Mouse (Mus musculus): ENCODE data around the gene Rab13. TPM values are rescaled to one million over a fixed set of nuclear protein-coding genes. Genes with fewer than 3 reads are reported as not detected.

Rab13 gene
- polyA plus RNA-seq, 1 experiment from 2014 or later: 13.3 TPM

DNA sequence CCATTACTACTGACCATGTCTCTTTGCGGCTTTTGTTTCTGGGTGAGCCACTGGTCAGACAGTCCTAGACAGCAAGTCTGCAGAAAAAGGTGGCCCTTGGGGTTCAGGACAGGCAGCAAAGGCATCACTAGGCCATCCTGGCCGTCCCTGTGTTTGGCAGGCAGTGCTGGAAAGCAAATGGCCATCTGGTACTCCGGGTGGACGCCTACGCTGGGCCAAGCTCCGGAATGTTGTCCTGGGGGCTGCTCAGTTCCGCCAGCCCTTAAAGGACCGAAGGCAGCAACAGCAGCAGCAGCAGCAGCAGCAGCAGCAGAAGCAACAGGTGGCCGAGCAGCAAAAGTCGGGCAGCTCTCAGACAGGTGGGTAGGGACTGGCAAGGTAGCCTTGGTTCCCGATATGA is 61.8 kb downstream of the Rab13 start:
- Histone ChIP-seq H3K4me3 (replicated peaks; ENCODE audit: low read length) (no peak overlapping the region), H3K9ac (no peak overlapping the region), H3K27ac (no peak overlapping the region), H3K36me3 (replicated peaks; ENCODE audit: control insufficient read depth, insufficient read depth) (peaks cover 77% of the 10 kb centered on the region), H3K4me1 (replicated peaks; ENCODE audit: control insufficient read depth, insufficient read depth, low read length) (no peaks in the 10 kb centered on the region), H3K4me2 (replicated peaks) (no peak overlapping the region), H3K27me3 (ENCODE audit: control insufficient read depth, insufficient read depth, low read length) (no peaks in the 10 kb centered on the region), H3K9me3 (ENCODE audit: control insufficient read depth, low read length) (no peaks in the 10 kb centered on the region)
- no peak for ATAC-seq (ENCODE audit: low FRiP score)
- no peak for DNase-seq (ENCODE audit: low spot score)
- 92% methylated on average over 11 of the region's 11 CpGs for WGBS

Small RNA genes lying within 50 kb of the gene (microRNA-seq; reads per million reads assigned to microRNA genes)
- gene Mir7012: not detected

Other genes with a start within 250 kb of the Rab13 start
- 105 and 108 TPM in 2 replicates for gene Hax1, start 214.9 kb upstream of the Rab13 start, polyA plus RNA-seq (2014; fragmentation: Nextera tagmentation; extraction: Ambion mirVana)
- 200 and 225 TPM in 2 replicates for gene 4933434E20Rik, start 162.1 kb upstream of the Rab13 start, polyA plus RNA-seq (2014; fragmentation: Nextera tagmentation; extraction: Ambion mirVana)
- 140 and 148 TPM in 2 replicates for gene Ubap2l, start 161.1 kb upstream of the Rab13 start, polyA plus RNA-seq (2014; fragmentation: Nextera tagmentation; extraction: Ambion mirVana)
- gene Tpm3, start 141.0 kb upstream of the Rab13 start, polyA plus RNA-seq (2014; fragmentation: Nextera tagmentation; extraction: Ambion mirVana): 313 and 339 TPM in 2 replicates
- 0.35 and 0.51 TPM in 2 replicates for gene Nup210l, start 109.6 kb upstream of the Rab13 start, polyA plus RNA-seq (2014; fragmentation: Nextera tagmentation; extraction: Ambion mirVana)
- gene Rps27, start within 50 bp of the Rab13 start, polyA plus RNA-seq (2014; fragmentation: Nextera tagmentation; extraction: Ambion mirVana): 911 and 1,154 TPM in 2 replicates
- gene Jtb, start 17.9 kb downstream of the Rab13 start, polyA plus RNA-seq (2014; fragmentation: Nextera tagmentation; extraction: Ambion mirVana): 102 and 103 TPM in 2 replicates
- 1.8 and 1.9 TPM in 2 replicates for gene Creb3l4, start 29.8 kb downstream of the Rab13 start, polyA plus RNA-seq (2014; fragmentation: Nextera tagmentation; extraction: Ambion mirVana)
- gene Slc39a1, start 34.5 kb downstream of the Rab13 start, polyA plus RNA-seq (2014; fragmentation: Nextera tagmentation; extraction: Ambion mirVana): 42.9 and 48.0 TPM in 2 replicates
- 10.1 and 10.5 TPM in 2 replicates for gene Crtc2, start 40.5 kb downstream of the Rab13 start, polyA plus RNA-seq (2014; fragmentation: Nextera tagmentation; extraction: Ambion mirVana)
- gene Dennd4b, start 51.5 kb downstream of the Rab13 start, polyA plus RNA-seq (2014; fragmentation: Nextera tagmentation; extraction: Ambion mirVana): 7.1 and 8.9 TPM in 2 replicates
- 12.3 and 14.7 TPM in 2 replicates for gene Gatad2b, start 79.5 kb downstream of the Rab13 start, polyA plus RNA-seq (2014; fragmentation: Nextera tagmentation; extraction: Ambion mirVana)
- gene Slc27a3, start 176.2 kb downstream of the Rab13 start, polyA plus RNA-seq (2014; fragmentation: Nextera tagmentation; extraction: Ambion mirVana): 24.1 and 24.8 TPM in 2 replicates
- gene Ints3, start 219.9 kb downstream of the Rab13 start, polyA plus RNA-seq (2014; fragmentation: Nextera tagmentation; extraction: Ambion mirVana): 32.2 and 36.0 TPM in 2 replicates

Measured in hindbrain, embryonic 14.5 days (tissue).